ENCODE assay signal across 8 mouse cellular contexts in the genomic region with DNA sequence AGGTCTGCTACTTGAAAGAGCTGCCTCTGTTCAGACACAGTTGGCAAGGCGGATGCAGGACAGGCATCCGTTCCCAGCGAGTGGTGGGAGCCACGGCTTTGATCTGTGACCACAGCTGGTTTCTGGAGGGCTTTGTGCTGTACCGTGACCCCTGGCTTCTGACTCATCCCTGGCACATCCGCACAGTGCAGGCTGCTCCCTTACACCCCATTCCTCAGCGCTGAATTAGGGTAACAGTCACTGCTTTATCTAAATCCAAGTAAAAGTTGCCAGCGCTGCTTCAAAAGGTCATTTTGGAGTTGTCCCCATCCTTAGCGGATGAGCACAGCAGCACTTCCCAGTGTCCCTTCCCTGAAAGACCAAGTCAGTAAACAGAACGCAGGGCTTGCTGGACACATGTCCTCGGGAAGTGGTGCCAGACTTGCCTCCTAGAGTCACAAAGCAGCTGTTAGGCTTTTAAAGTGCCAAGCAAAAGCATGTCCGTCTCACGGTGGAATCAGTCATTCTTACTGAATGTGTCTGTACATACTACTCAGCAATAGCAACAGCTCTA.
A peak's percentile ranks its signal among the peaks of the same experiment; 100 is the strongest.
DNase-seq lines count a peak whose midpoint lies in the region; ATAC-seq and TF ChIP-seq lines count a peak whose summit lies in the region.
"Had no signal": no experiment of that assay in that cellular context is flagged by ENCODE, and none has a peak within 500 bp of the region (broad histone marks: within the 10 kb centered on the region; RNA-seq: fewer than 3 reads in every experiment).

No protein-coding gene starts in this region.

- no peak overlapping the region for H3K9ac ChIP-seq in heart, embryonic 11.5 days (ENCODE audit: low read depth, low read length)
- no peak overlapping the region for H3K9ac ChIP-seq in neural tube, embryonic 14.5 days (replicated peaks; ENCODE audit: low read depth, low read length)
- H3K9ac ChIP-seq: liver, embryonic 13.5 days had no signal

- no peaks in the 10 kb centered on the region for H3K36me3 ChIP-seq in heart, embryonic 11.5 days (ENCODE audit: control insufficient read depth, insufficient read depth, low read length)
- no peaks in the 10 kb centered on the region for H3K36me3 ChIP-seq in neural tube, embryonic 14.5 days (ENCODE audit: control insufficient read depth, insufficient read depth, low read length)
- H3K36me3 ChIP-seq: liver, embryonic 13.5 days had no signal

- 37% methylated on average over 13 of the region's 13 CpGs for WGBS in lung, adult 2 months
- 63% methylated on average over 13 of the region's 13 CpGs for WGBS in heart, embryonic 11.5 days (ENCODE audit: insufficient replicate concordance)
- 61% methylated on average over 13 of the region's 13 CpGs for WGBS in neural tube, embryonic 14.5 days

- no peak overlapping the region for H3K4me3 ChIP-seq in lung, adult 2 months (replicated peaks; ENCODE audit: extremely low read depth, low read depth, low read length)
- no peak overlapping the region for H3K4me3 ChIP-seq in heart, embryonic 11.5 days (ENCODE audit: low read depth, low read length)
- H3K4me3 ChIP-seq in neural tube, embryonic 14.5 days (ENCODE audit: low read depth, low read length): no peak overlapping the region
- H3K4me3 ChIP-seq: liver, embryonic 13.5 days had no signal

- peaks cover 5% of the 10 kb centered on the region; the same call in 1 of the 2 replicates for H3K4me1 ChIP-seq in lung, adult 2 months (ENCODE audit: control insufficient read depth, insufficient read depth, low read length)
- peaks cover 21% of the 10 kb centered on the region for H3K4me1 ChIP-seq in heart, embryonic 11.5 days (ENCODE audit: control insufficient read depth, insufficient read depth, low read length)
- 0 out of 2 replicates have a peak, but pooled peaks cover 4% of the 10 kb centered on the region for H3K4me1 ChIP-seq in neural tube, embryonic 14.5 days (ENCODE audit: control insufficient read depth, insufficient read depth, low read length)

- no peak for TF ChIP-seq CTCF in lung, adult 2 months (IDR thresholded peaks at IDR 0.05; ENCODE audit: insufficient read depth, low read length)

- no peaks in the 10 kb centered on the region for H3K27me3 ChIP-seq in heart, embryonic 11.5 days (ENCODE audit: control insufficient read depth, insufficient read depth, low read length)
- H3K27me3 ChIP-seq in neural tube, embryonic 14.5 days (ENCODE audit: control insufficient read depth, insufficient read depth, low read length): no peaks in the 10 kb centered on the region
- H3K27me3 ChIP-seq: liver, embryonic 13.5 days had no signal

- no peaks in the 10 kb centered on the region for H3K9me3 ChIP-seq in heart, embryonic 11.5 days (replicated peaks; ENCODE audit: control insufficient read depth, low read length)
- H3K9me3 ChIP-seq in neural tube, embryonic 14.5 days (ENCODE audit: control insufficient read depth, low read length): no peaks in the 10 kb centered on the region
- H3K9me3 ChIP-seq: liver, embryonic 13.5 days had no signal

- ATAC-seq in heart, embryonic 11.5 days (replicated peaks; ENCODE audit: insufficient number of reproducible peaks, low FRiP score, low TSS enrichment): no peak
- ATAC-seq in neural tube, embryonic 14.5 days (ENCODE audit: low read depth): peak; percentile 73; the same call in 1 of the 2 replicates

- no peak overlapping the region for H3K4me2 ChIP-seq in heart, embryonic 11.5 days
- no peak overlapping the region for H3K4me2 ChIP-seq in neural tube, embryonic 14.5 days (ENCODE audit: low read depth, low read length)
- H3K4me2 ChIP-seq: liver, embryonic 13.5 days had no signal

- 0 out of 2 replicates have a peak overlapping the region, but pooled peaks have one; percentile 10 for H3K27ac ChIP-seq in heart, embryonic 11.5 days (ENCODE audit: low read depth, low read length)
- H3K27ac ChIP-seq in neural tube, embryonic 14.5 days (ENCODE audit: low read depth, low read length): no peak overlapping the region
- H3K27ac ChIP-seq: liver, embryonic 13.5 days had no signal

- peak; percentile 37 to 47 for DNase-seq in lung, adult 18-20 months
- DNase-seq in lung, adult 2 months: no peak
- peak; percentile 43 for DNase-seq in embryo, embryonic 11 days
- no peak for DNase-seq in layer of hippocampus, adult 18-20 months (ENCODE audit: low spot score in 2 of 2)
- no peak for DNase-seq in yolk sac, embryonic 10.5 days (ENCODE audit: low spot score)
- DNase-seq: liver, embryonic 13.5 days had no signal

- TF ChIP-seq POLR2A in lung, adult 2 months (IDR thresholded peaks at IDR 0.05; ENCODE audit: borderline replicate concordance, extremely low read depth, low read depth, low read length): no peak

Comparison
In these comparisons a context has a peak if more than half of its experiments do, and no peak if none do; other contexts are left out.
1. DNase-seq: peak in lung, adult 18-20 months (2 of 2) and embryo, embryonic 11 days (single experiment); none in lung, adult 2 months (single experiment), layer of hippocampus, adult 18-20 months (0 of 2) and yolk sac, embryonic 10.5 days (single experiment).